Mouse (Mus musculus): ENCODE results near the gene Nckap1l.

- TF ChIP-seq POLR2A (IDR thresholded peaks at IDR 0.05; ENCODE audit: borderline replicate concordance, extremely low read depth, insufficient read depth, insufficient read length, poor library complexity, severe bottlenecking): no peak
- TF ChIP-seq CTCF (IDR thresholded peaks at IDR 0.05; ENCODE audit: borderline replicate concordance, extremely low read depth, insufficient read depth, insufficient read length): no peak
Observed at GRCm38 (mm10) chr15:103480129-103480528, 26.5 kb downstream of the Nckap1l start.

Data from brain, embryonic 14.5 days (tissue).